Comparison of ENCODE assay signal across 31 mouse cellular contexts in genomic region chr13:58801291-58801690, GRCm38 (mm10). TPM values are rescaled to one million over a fixed set of nuclear protein-coding genes. Genes with fewer than 3 reads are reported as not detected.
"Had no signal": no experiment of that assay in that cellular context is flagged by ENCODE, and none has a peak within 500 bp of the region (broad histone marks: within the 10 kb centered on the region; RNA-seq: fewer than 3 reads in every experiment).

No protein-coding gene starts in this region.

- H3K4me2 ChIP-seq: limb, embryonic 12.5 days; limb, embryonic 13.5 days; limb, embryonic 15.5 days; liver, embryonic 11.5 days; liver, embryonic 12.5 days; liver, embryonic 13.5 days; liver, embryonic 15.5 days; lung, embryonic 14.5 days; lung, embryonic 15.5 days; midbrain, embryonic 12.5 days; midbrain, embryonic 15.5 days; neural tube, embryonic 12.5 days had no signal

- H3K9ac ChIP-seq: limb, embryonic 12.5 days; limb, embryonic 13.5 days; limb, embryonic 15.5 days; liver, embryonic 12.5 days; liver, embryonic 13.5 days; liver, embryonic 14.5 days; liver, embryonic 15.5 days; liver, postnatal 0 days; lung, embryonic 14.5 days; lung, embryonic 15.5 days; midbrain, embryonic 12.5 days; midbrain, embryonic 15.5 days; neural tube, embryonic 12.5 days had no signal

- H3K4me1 ChIP-seq: limb, embryonic 12.5 days; limb, embryonic 13.5 days; liver, embryonic 12.5 days; liver, embryonic 13.5 days; liver, embryonic 15.5 days; lung, embryonic 15.5 days; midbrain, embryonic 12.5 days; neural tube, embryonic 12.5 days had no signal

- H3K36me3 ChIP-seq: limb, embryonic 10.5 days; limb, embryonic 12.5 days; limb, embryonic 13.5 days; limb, embryonic 15.5 days; liver, embryonic 12.5 days; liver, embryonic 13.5 days; liver, embryonic 15.5 days; lung, embryonic 15.5 days; midbrain, embryonic 10.5 days; midbrain, embryonic 12.5 days; midbrain, embryonic 15.5 days; neural tube, embryonic 12.5 days had no signal

- DNase-seq: left cerebral cortex, postnatal 4 days; liver; liver, embryonic 13.5 days; liver, postnatal 0 days; lung, adult 18-20 months; lung, adult 2 months; lung, embryonic 14.5 days; lung, postnatal 10 days; lung, postnatal 14 days; lung, postnatal 36 days; lung, postnatal 4 days; midbrain, embryonic 14.5 days had no signal

- ATAC-seq: liver, embryonic 12.5 days; liver, postnatal 0 days; lung, postnatal 0 days; midbrain, embryonic 15.5 days; midbrain, embryonic 16.5 days had no signal

- H3K9me3 ChIP-seq: limb, embryonic 10.5 days; limb, embryonic 15.5 days; liver, embryonic 15.5 days; lung, embryonic 15.5 days; midbrain, embryonic 15.5 days; neural tube, embryonic 12.5 days had no signal

- H3K4me3 ChIP-seq: left cerebral cortex, adult 2 months; limb, embryonic 10.5 days; limb, embryonic 12.5 days; limb, embryonic 13.5 days; limb, embryonic 15.5 days; liver, embryonic 12.5 days; liver, embryonic 13.5 days; liver, embryonic 15.5 days; lung, embryonic 15.5 days; megakaryocyte, embryonic 14.5 days; midbrain, embryonic 10.5 days; midbrain, embryonic 12.5 days; midbrain, embryonic 15.5 days; myocyte; neural tube, embryonic 12.5 days had no signal

- H3K27ac ChIP-seq: left cerebral cortex, adult 2 months; limb, embryonic 10.5 days; limb, embryonic 12.5 days; limb, embryonic 13.5 days; limb, embryonic 15.5 days; liver, embryonic 12.5 days; liver, embryonic 13.5 days; liver, embryonic 14.5 days; liver, embryonic 15.5 days; lung, embryonic 15.5 days; macrophage; midbrain, embryonic 10.5 days; midbrain, embryonic 12.5 days; midbrain, embryonic 15.5 days; neural tube, embryonic 12.5 days had no signal

RNA-seq across cellular contexts. Expression of gene Ntrk2, which starts 5.1 kb away (rescaled TPM):
- polyA plus RNA-seq: macrophage, myocyte had no signal
